Mouse (Mus musculus) liver, embryonic 14.5 days (tissue): ENCODE data around the gene Mpdu1. TPM values are rescaled to one million over a fixed set of nuclear protein-coding genes. Genes with fewer than 3 reads are reported as not detected.
A peak's percentile ranks its signal among the peaks of the same experiment; 100 is the strongest.

Source experiments
- ATAC-seq: fragments of 200-750 bp; cut with Nextera tagmentation; 2 replicates; pipeline ENCODE4 v1.8.0; 2017; ENCODE audit warnings: moderate number of reproducible peaks, mild to moderate bottlenecking, moderate library complexity; ENCODE audit not compliant: insufficient read depth
- DNase-seq, 3 experiments: peaks; one replicate each; pipeline ENCODE4 v3.0.0-alpha.2; 2012 to 2013; ENCODE audit warnings: low read depth in 3 of 3, low spot score in 3 of 3
- H3K27ac ChIP-seq: fragments of 300-500 bp; sonication (generic); 2 replicates; pipeline ENCODE4 v1.5.1; 2014; ENCODE audit warnings: moderate library complexity, mild to moderate bottlenecking, control low read depth, inconsistent platforms
- H3K27me3 ChIP-seq: fragments of 300-500 bp; sonication (generic); 2 replicates; pipeline ENCODE4 v1.6.1; 2014; ENCODE audit warnings: mild to moderate bottlenecking, low read length, moderate library complexity; ENCODE audit not compliant: control insufficient read depth, insufficient read depth
- H3K36me3 ChIP-seq: fragments of 300-500 bp; sonication (generic); replicated peaks from 2 replicates; pipeline ENCODE4 v1.6.1; 2014; ENCODE audit warnings: low read depth; ENCODE audit not compliant: control insufficient read depth, insufficient read depth
- H3K4me1 ChIP-seq, 2 experiments: fragments of 200-500 bp in 1 of 2; fragments of 300-500 bp in 1 of 2; sonication (generic) in 1 of 2; replicated peaks; 2 replicates each; pipeline ENCODE4 v1.6.1; 2012 to 2014; ENCODE audit warnings: antibody characterized with exemption in 1 of 2, inconsistent platforms in 1 of 2, low read length in 1 of 2; ENCODE audit not compliant: control insufficient read depth in 2 of 2, insufficient read depth in 2 of 2
- H3K4me2 ChIP-seq: fragments of 300-500 bp; sonication (generic); 2 replicates; pipeline ENCODE4 v1.6.1; 2014; ENCODE audit warnings: low read depth, mild to moderate bottlenecking, control low read depth, moderate library complexity
- H3K4me3 ChIP-seq, 2 experiments: fragments of 200-500 bp in 1 of 2; fragments of 300-500 bp in 1 of 2; sonication (generic) in 1 of 2; 2 replicates each; pipeline ENCODE4 v1.5.1; 2012 to 2014; ENCODE audit warnings: low read depth in 2 of 2, low read length in 2 of 2, mild to moderate bottlenecking in 2 of 2, control low read depth in 1 of 2, inconsistent platforms in 1 of 2, moderate library complexity in 1 of 2; ENCODE audit not compliant: insufficient read depth in 1 of 2
- H3K9ac ChIP-seq: fragments of 300-500 bp; sonication (generic); replicated peaks from 2 replicates; pipeline ENCODE4 v1.6.1; 2014; ENCODE audit warnings: mild to moderate bottlenecking, control low read depth, moderate library complexity
- H3K9me3 ChIP-seq: fragments of 300-500 bp; sonication (generic); 2 replicates; pipeline ENCODE4 v1.6.1; 2016; ENCODE audit warnings: low read length, mixed read lengths; ENCODE audit not compliant: control insufficient read depth
- CTCF ChIP-seq: IDR thresholded peaks from 2 replicates; pipeline ENCODE4 v1.5.1; 2016; ENCODE audit warnings: antibody characterized with exemption, low read depth, control low read depth
- EP300 ChIP-seq: IDR thresholded peaks from 2 replicates; pipeline ENCODE4 v1.6.1; 2016; ENCODE audit warnings: antibody characterized with exemption, low read depth
- WGBS: fragments of 180-500 bp; shearing (Covaris S2); extraction: QIAGEN DNeasy Blood & Tissue Kit; methylation state at CpG from one replicate; pipeline ENCODE4 v1.1.7; 2014; ENCODE audit not compliant: insufficient replicate concordance; 5-methylcytosine and 5-hydroxymethylcytosine counted together
- polyA plus RNA-seq, 2 experiments: library from polyadenylated mRNA; depleted of rRNA in 1 of 2; stranded (reverse) in 1 of 2; unstranded in 1 of 2; fragments of >200 nt; fragmentation: Nextera tagmentation in 1 of 2; extraction: Ambion mirVana in 1 of 2; gene quantifications; 2 replicates each; pipeline versions ENCODE4 v1.2.1 to v1.2.3; 2012 to 2014

Mpdu1 gene
- 40.4 and 60.1 TPM in 2 replicates for polyA plus RNA-seq (2012; rRNA removed)
- polyA plus RNA-seq (2014; fragmentation: Nextera tagmentation; extraction: Ambion mirVana) = 13.8 and 16.0 TPM in 2 replicates

GRCm38 (mm10) chr11:69662213-69662966 is at the start of gene Mpdu1:
TSS of gene Mpdu1 (minus strand) at chr11:69662642.
- WGBS = under 1% methylated on average over 48 of the region's 48 CpGs
- TF ChIP-seq CTCF = peak; percentile 75
- peak; percentile 33 for TF ChIP-seq EP300
- peak within 1 kb of the TSS; percentile 81 for H3K27ac ChIP-seq
- peak within 1 kb of the TSS; percentile 60 for H3K9ac ChIP-seq
- H3K4me2 ChIP-seq = peak within 1 kb of the TSS; percentile 74
- no peaks in the 10 kb centered on the region for H3K27me3 ChIP-seq
- no peaks in the 10 kb centered on the region for H3K9me3 ChIP-seq
- DNase-seq = peak; percentile 90 to 92 (median 91)
- H3K36me3 ChIP-seq = peaks cover 42% of the 10 kb centered on the region
- H3K4me1 ChIP-seq = peaks cover 19% of the 10 kb centered on the region in 2 experiments
- peak within 1 kb of the TSS; percentile 64 to 98 for H3K4me3 ChIP-seq
- ATAC-seq = peak; percentile 93

GRCm38 (mm10) chr11:69711082-69711481 is 48.6 kb upstream of the Mpdu1 start:
- no peak for TF ChIP-seq EP300
- H3K9me3 ChIP-seq = no peaks in the 10 kb centered on the region
- H3K4me2 ChIP-seq = no peak overlapping the region
- H3K9ac ChIP-seq = 0 out of 2 replicates have a peak overlapping the region, but pooled peaks have one; percentile 3
- 67% methylated on average over 2 of the region's 2 CpGs for WGBS
- no peak overlapping the region for H3K4me3 ChIP-seq
- H3K4me1 ChIP-seq = peaks cover 12 to 15% of the 10 kb centered on the region in 2 experiments
- H3K27ac ChIP-seq = no peak overlapping the region
- ATAC-seq = no peak
- H3K27me3 ChIP-seq = no peaks in the 10 kb centered on the region
- H3K36me3 ChIP-seq = no peaks in the 10 kb centered on the region
- DNase-seq = no peak

- Histone ChIP-seq H3K4me3 (no peak overlapping the region), H3K9me3 (no peaks in the 10 kb centered on the region), H3K9ac (peak overlapping the region; percentile 24; the same call in 1 of the 2 replicates), H3K4me2 (no peak overlapping the region), H3K27ac (peak overlapping the region; percentile 54), H3K36me3 (no peaks in the 10 kb centered on the region), H3K4me1 (peaks cover 12 to 16% of the 10 kb centered on the region in 2 experiments), H3K27me3 (no peaks in the 10 kb centered on the region)
- DNase-seq (no peak), ATAC-seq (0 out of 2 replicates have a peak, but pooled peaks have one; percentile 29)
- TF ChIP-seq CTCF (no peak), EP300 (no peak)
- WGBS = 58% methylated on average over 3 of the region's 3 CpGs
These were observed 48.0 kb upstream of the Mpdu1 start for GRCm38 (mm10) chr11:69710470-69710869.

- no peaks in the 10 kb centered on the region for H3K9me3 ChIP-seq
- peaks cover 12 to 16% of the 10 kb centered on the region in 2 experiments for H3K4me1 ChIP-seq
- H3K27ac ChIP-seq = peak overlapping the region; percentile 54
- no peaks in the 10 kb centered on the region for H3K27me3 ChIP-seq
- DNase-seq (no peak), ATAC-seq (peak; percentile 45; the same call in 1 of the 2 replicates)
- WGBS = 40% methylated on average over 11 of the region's 11 CpGs
- peak overlapping the region; percentile 24 for H3K9ac ChIP-seq
- no peaks in the 10 kb centered on the region for H3K36me3 ChIP-seq
- no peak overlapping the region for H3K4me3 ChIP-seq
- TF ChIP-seq CTCF (no peak), EP300 (peak; percentile 43)
- H3K4me2 ChIP-seq = no peak overlapping the region
These were observed 47.4 kb upstream of the Mpdu1 start for GRCm38 (mm10) chr11:69709554-69710446.
